Mouse (Mus musculus): ENCODE data around the gene 1700013G24Rik.

- no peak for TF ChIP-seq CTCF (IDR thresholded peaks at IDR 0.05; ENCODE audit: borderline replicate concordance, insufficient read depth, low read length)
- TF ChIP-seq POLR2A (IDR thresholded peaks at IDR 0.05; ENCODE audit: low read depth, low read length), result no peak
Measured at GRCm38 (mm10) chr4:137495501-137496100, 42.5 kb downstream of the 1700013G24Rik start.

Data from embryonic fibroblast, embryonic 13.5 days (primary cell).